Mouse (Mus musculus): Measurements from ENCODE around the gene Hoxd10. TPM values are rescaled to one million over a fixed set of nuclear protein-coding genes. Genes with fewer than 3 reads are reported as not detected.

The Hoxd10 gene
- polyA plus RNA-seq, 1 experiment from 2014 or later, result not detected

DNA sequence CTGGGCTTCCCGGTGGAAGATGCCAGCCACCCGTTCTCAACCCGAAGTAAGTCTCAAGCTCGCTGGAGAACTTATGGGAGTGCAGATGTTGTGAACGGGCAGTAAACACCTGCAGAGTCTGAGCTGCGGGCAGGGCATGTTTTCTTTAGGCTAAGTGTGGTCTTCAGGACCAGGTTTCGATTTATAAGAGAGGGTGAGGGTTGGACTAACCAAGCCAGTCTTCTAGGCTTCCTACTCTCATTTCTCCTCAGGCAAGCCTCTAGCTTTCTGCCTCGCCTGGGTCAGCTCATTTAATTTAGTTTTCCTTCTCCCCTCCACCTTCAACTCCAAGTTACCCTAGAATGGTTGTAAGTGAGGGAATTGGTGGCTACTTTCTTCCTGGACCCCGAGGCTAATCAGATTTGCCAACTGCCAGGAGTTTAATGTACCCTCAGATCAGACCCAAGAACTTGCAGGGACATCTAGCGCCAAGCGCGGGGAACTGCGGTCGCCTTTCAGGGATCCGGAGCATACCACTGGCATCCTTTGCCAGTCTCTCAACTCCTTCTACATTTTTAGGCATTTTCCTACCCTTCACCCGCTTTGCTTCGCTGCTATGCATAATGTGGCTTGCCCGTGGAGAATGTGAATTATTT lies 28.3 kb upstream of the Hoxd10 start:
- 4% methylated on average over 18 of the region's 18 CpGs for WGBS
- Histone ChIP-seq H3K9me3 (ENCODE audit: control insufficient read depth, low read length) (no peaks in the 10 kb centered on the region), H3K36me3 (ENCODE audit: control insufficient read depth, insufficient read depth) (no peaks in the 10 kb centered on the region), H3K27ac (ENCODE audit: low read length) (no peak overlapping the region), H3K4me2 (ENCODE audit: low read length) (no peak overlapping the region), H3K27me3 (replicated peaks; ENCODE audit: control insufficient read depth, insufficient read depth, low read length) (peaks cover 77% of the 10 kb centered on the region), H3K4me3 (replicated peaks; ENCODE audit: low read length) (no peak overlapping the region), H3K4me1 (replicated peaks; ENCODE audit: control insufficient read depth, insufficient read depth, low read length) (peaks cover 9% of the 10 kb centered on the region), H3K9ac (replicated peaks; ENCODE audit: low read depth, low read length) (no peak overlapping the region)
- peak; percentile 50; the same call in 1 of the 2 replicates for ATAC-seq

DNA sequence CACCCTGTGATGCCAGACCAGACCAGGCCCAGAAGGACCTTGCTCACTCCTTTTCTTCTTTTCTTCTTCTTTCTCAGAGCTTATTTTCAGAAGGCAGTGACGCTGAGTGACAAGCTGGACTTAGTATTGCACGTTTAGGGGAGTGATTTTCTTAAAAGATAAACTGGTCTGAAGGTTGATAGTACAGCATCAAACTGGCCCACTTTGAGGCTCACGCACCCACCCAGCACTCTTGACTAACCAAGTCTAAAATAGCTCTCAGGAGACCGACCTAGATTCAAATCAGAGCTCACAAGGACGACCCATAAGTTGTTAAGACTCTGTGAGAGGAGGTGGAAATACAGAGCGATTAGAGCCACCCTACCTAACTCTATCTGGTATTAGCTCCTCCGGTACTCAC lies 25.3 kb upstream of the Hoxd10 start:
- Histone ChIP-seq H3K9me3 (ENCODE audit: control insufficient read depth, low read length) (no peaks in the 10 kb centered on the region), H3K4me2 (ENCODE audit: low read length) (no peak overlapping the region), H3K9ac (replicated peaks; ENCODE audit: low read depth, low read length) (no peak overlapping the region), H3K4me1 (replicated peaks; ENCODE audit: control insufficient read depth, insufficient read depth, low read length) (peaks cover 12% of the 10 kb centered on the region), H3K27ac (ENCODE audit: low read length) (no peak overlapping the region), H3K4me3 (replicated peaks; ENCODE audit: low read length) (no peak overlapping the region), H3K36me3 (ENCODE audit: control insufficient read depth, insufficient read depth) (no peaks in the 10 kb centered on the region), H3K27me3 (replicated peaks; ENCODE audit: control insufficient read depth, insufficient read depth, low read length) (peaks cover 88% of the 10 kb centered on the region)
- WGBS, result 5% methylated on average over 7 of the region's 7 CpGs
- no peak for ATAC-seq

DNA sequence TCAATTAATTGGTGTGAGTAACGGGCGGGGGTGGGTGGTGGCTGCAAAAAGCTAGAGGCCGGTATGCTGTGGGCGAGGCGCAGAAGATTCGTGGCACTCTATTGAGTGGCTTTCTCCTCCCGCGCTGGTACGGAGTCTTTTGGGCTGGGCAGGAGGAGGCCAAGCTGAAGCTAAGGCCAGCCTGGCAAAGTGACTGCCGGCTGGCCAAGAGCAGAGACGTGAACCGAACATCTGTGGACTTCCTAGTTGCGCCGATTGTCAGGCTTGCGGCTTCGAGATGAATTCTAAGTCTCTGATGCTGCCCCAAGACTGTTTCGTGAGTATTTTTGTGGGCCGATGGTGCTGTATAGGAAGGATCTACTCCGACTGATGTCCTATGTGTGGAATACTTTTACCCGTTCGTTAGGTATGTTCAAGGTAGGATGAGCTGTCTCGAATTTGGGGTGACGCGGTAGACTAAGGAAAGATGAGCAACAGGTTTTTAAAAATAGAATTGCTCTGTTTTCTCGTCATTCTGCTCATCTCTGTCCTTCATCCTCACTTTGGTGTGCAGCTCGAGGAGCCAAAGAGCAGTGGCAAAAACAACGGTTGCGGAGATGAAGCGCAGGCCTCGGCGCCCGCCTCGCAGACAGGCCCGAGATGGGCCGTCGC lies 24.4 kb upstream of the Hoxd10 start:
- under 1% methylated on average over 36 of the region's 36 CpGs for WGBS
- no peaks in the 10 kb centered on the region for H3K9me3 ChIP-seq (ENCODE audit: control insufficient read depth, low read length)
- no peak for ATAC-seq

DNA sequence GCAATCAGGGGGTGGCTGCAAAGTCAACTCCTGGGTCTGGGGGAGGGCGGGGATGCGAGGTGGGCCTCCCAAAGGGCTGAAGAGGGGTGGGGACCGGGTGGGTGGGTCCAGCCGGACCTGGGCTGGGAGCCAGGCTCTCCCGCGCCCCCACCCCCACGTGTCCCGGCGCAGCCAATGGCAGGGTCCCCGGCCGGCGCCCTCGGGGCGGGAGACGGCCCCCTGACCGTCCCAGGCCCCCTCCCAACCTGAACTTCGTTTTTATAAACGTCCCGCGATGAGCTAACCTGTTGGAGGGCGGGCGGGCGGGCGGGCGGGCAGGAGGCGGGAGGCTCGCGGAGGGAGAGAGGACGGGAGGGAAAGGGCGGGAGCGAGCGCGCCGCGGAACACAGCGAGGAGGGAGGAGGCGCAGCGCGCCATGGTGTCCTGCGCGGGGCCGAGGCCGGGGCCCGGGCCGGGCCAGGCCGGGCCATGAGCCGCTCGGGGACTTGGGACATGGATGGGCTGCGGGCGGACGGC lies 23.8 kb upstream of the Hoxd10 start, which contains the start of gene Hoxd13:
Gene Hoxd13, plus strand, starts transcription at position 469 of the 516 bp plus-strand sequence.
- 0% methylated on average over 19 of the region's 51 CpGs for WGBS
- H3K9ac ChIP-seq (replicated peaks; ENCODE audit: low read depth, low read length), result no peak within 1 kb of the TSS
- no peaks in the 10 kb centered on the region for H3K36me3 ChIP-seq (ENCODE audit: control insufficient read depth, insufficient read depth)
- no peaks in the 10 kb centered on the region for H3K9me3 ChIP-seq (ENCODE audit: control insufficient read depth, low read length)
- H3K4me2 ChIP-seq (ENCODE audit: low read length), result peak within 1 kb of the TSS; percentile 45
- no peak within 1 kb of the TSS for H3K27ac ChIP-seq (ENCODE audit: low read length)
- H3K4me3 ChIP-seq (replicated peaks; ENCODE audit: low read length), result peak within 1 kb of the TSS; percentile 19
- H3K27me3 ChIP-seq (replicated peaks; ENCODE audit: control insufficient read depth, insufficient read depth, low read length), result peaks cover 90% of the 10 kb centered on the region
- peak; percentile 57; the same call in 1 of the 2 replicates for ATAC-seq
- peaks cover 16% of the 10 kb centered on the region for H3K4me1 ChIP-seq (replicated peaks; ENCODE audit: control insufficient read depth, insufficient read depth, low read length)

More for the DNA sequence above, 24.4 kb upstream of the Hoxd10 start:
- Histone ChIP-seq H3K27ac (ENCODE audit: low read length) (no peak overlapping the region), H3K9ac (replicated peaks; ENCODE audit: low read depth, low read length) (no peak overlapping the region), H3K4me1 (replicated peaks; ENCODE audit: control insufficient read depth, insufficient read depth, low read length) (peaks cover 12% of the 10 kb centered on the region), H3K4me3 (replicated peaks; ENCODE audit: low read length) (no peak overlapping the region), H3K4me2 (ENCODE audit: low read length) (no peak overlapping the region), H3K27me3 (replicated peaks; ENCODE audit: control insufficient read depth, insufficient read depth, low read length) (peaks cover 89% of the 10 kb centered on the region), H3K36me3 (ENCODE audit: control insufficient read depth, insufficient read depth) (no peaks in the 10 kb centered on the region)

DNA sequence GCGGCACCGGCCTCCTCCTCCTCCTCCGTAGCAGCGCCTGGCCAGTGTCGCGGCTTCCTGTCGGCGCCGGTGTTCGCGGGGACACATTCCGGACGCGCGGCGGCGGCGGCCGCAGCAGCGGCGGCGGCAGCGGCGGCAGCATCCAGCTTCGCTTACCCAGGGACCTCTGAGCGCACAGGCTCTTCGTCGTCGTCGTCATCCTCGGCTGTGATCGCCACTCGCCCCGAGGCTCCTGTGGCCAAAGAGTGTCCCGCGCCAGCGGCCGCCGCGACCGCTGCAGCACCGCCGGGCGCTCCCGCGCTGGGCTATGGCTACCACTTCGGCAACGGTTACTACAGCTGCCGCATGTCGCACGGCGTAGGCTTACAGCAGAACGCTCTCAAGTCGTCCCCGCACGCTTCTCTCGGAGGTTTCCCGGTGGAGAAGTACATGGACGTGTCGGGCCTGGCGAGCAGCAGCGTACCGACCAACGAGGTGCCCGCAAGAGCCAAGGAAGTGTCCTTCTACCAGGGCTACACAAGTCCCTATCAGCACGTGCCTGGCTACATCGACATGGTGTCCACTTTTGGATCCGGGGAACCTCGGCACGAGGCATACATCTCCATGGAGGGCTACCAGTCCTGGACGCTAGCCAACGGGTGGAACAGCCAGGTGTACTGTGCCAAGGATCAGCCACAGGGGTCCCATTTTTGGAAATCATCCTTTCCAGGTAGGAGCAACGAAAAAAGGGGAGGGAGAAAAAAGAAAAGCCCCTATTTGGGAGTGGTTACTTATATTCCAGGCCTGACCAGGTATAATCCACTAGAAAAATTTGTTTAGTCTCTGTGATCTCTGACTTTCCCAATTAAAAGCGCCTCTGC lies 23.1 kb upstream of the Hoxd10 start:
- ATAC-seq, result peak; percentile 51; the same call in 1 of the 2 replicates

DNA sequence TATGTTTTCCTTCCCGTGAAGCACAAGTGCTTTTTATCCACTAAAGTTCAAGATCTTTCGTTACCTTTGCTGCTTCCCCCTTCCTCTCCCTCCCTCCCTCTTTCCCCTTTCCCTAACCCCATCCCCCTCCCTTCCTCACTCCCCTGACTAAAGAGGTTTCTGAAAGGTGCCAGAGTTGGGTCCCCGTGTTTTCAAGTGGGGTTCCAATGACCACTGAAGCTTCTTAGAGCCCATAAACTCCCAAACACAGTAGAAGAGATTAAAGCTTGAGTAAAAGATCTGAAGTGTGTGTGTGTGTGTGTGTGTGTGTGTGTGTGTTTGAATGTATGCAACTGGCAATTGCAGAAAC lies 22.5 kb upstream of the Hoxd10 start:
- WGBS, result 0% methylated on average over 3 of the region's 3 CpGs
- no peak overlapping the region for H3K27ac ChIP-seq (ENCODE audit: low read length)
- no peak overlapping the region for H3K9ac ChIP-seq (replicated peaks; ENCODE audit: low read depth, low read length)
- no peak overlapping the region for H3K4me3 ChIP-seq (replicated peaks; ENCODE audit: low read length)
- H3K36me3 ChIP-seq (ENCODE audit: control insufficient read depth, insufficient read depth), result no peaks in the 10 kb centered on the region
- no peak for ATAC-seq
- peaks cover 17% of the 10 kb centered on the region for H3K4me1 ChIP-seq (replicated peaks; ENCODE audit: control insufficient read depth, insufficient read depth, low read length)
- no peak overlapping the region for H3K4me2 ChIP-seq (ENCODE audit: low read length)
- H3K9me3 ChIP-seq (ENCODE audit: control insufficient read depth, low read length), result no peaks in the 10 kb centered on the region
- H3K27me3 ChIP-seq (replicated peaks; ENCODE audit: control insufficient read depth, insufficient read depth, low read length), result peaks cover 91% of the 10 kb centered on the region

More for the DNA sequence above, 23.1 kb upstream of the Hoxd10 start:
- WGBS, result under 1% methylated on average over 59 of the region's 74 CpGs
- Histone ChIP-seq H3K27ac (ENCODE audit: low read length) (no peak overlapping the region), H3K36me3 (ENCODE audit: control insufficient read depth, insufficient read depth) (no peaks in the 10 kb centered on the region), H3K9ac (replicated peaks; ENCODE audit: low read depth, low read length) (no peak overlapping the region), H3K4me3 (replicated peaks; ENCODE audit: low read length) (peak overlapping the region; percentile 19), H3K27me3 (replicated peaks; ENCODE audit: control insufficient read depth, insufficient read depth, low read length) (peaks cover 91% of the 10 kb centered on the region), H3K4me1 (replicated peaks; ENCODE audit: control insufficient read depth, insufficient read depth, low read length) (peaks cover 17% of the 10 kb centered on the region), H3K9me3 (ENCODE audit: control insufficient read depth, low read length) (no peaks in the 10 kb centered on the region), H3K4me2 (ENCODE audit: low read length) (peak overlapping the region; percentile 45)

DNA sequence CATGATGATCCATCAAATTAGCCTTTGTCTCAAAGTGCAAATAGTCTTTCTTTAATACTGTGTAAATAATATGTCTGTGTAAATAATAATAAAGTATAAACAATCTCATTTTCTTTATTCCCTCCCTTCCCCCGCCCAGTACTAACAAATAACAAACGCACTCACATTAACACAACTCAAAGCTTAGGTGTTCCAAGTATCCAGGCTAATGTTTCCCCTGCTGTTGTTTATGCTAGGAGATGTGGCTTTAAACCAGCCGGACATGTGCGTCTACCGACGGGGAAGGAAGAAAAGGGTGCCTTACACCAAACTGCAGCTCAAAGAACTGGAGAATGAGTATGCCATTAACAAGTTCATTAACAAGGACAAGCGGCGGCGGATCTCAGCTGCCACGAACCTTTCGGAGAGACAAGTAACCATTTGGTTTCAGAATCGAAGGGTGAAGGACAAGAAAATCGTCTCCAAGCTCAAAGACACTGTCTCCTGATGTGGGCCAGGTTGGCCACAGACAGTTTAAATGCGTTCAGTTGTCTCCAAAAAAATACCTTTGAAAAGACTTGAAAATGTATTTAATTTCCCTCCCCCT lies 22.0 kb upstream of the Hoxd10 start:
- no peak overlapping the region for H3K4me2 ChIP-seq (ENCODE audit: low read length)
- no peak overlapping the region for H3K9ac ChIP-seq (replicated peaks; ENCODE audit: low read depth, low read length)
- H3K36me3 ChIP-seq (ENCODE audit: control insufficient read depth, insufficient read depth), result no peaks in the 10 kb centered on the region
- H3K27ac ChIP-seq (ENCODE audit: low read length), result no peak overlapping the region
- no peak overlapping the region for H3K4me3 ChIP-seq (replicated peaks; ENCODE audit: low read length)
- no peaks in the 10 kb centered on the region for H3K9me3 ChIP-seq (ENCODE audit: control insufficient read depth, low read length)
- no peak for ATAC-seq
- WGBS, result 3% methylated on average over 14 of the region's 14 CpGs
- H3K4me1 ChIP-seq (replicated peaks; ENCODE audit: control insufficient read depth, insufficient read depth, low read length), result peaks cover 17% of the 10 kb centered on the region
- peaks cover 91% of the 10 kb centered on the region for H3K27me3 ChIP-seq (replicated peaks; ENCODE audit: control insufficient read depth, insufficient read depth, low read length)

DNA sequence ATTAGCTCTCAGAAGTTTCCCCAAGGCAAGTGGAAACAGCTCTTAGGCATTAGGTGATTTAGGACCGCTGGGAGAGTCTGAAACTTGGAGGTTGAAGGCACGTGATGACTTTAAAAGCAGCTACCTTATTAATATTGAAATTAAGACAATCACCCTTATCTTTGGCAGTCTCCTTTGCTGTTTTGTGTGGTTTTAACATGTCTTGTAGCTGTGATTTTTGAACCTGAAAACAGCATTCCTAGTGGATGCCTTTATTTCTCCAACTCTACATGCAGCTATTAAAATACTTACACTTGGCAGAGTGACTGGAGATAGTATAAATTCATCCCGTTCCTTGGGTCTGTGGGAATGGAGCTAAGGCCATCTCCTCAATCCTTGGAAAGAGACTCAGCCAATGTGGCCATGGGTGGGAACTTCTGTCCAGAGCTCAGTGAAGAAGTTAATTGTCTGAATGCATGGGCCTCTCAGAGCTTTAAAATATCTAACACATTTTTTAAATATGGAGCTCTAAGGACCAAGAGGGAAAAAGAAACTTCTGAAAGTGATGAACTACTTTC lies 21.0 kb upstream of the Hoxd10 start:
- H3K4me2 ChIP-seq (ENCODE audit: low read length), result no peak overlapping the region
- peaks cover 93% of the 10 kb centered on the region for H3K27me3 ChIP-seq (replicated peaks; ENCODE audit: control insufficient read depth, insufficient read depth, low read length)
- no peaks in the 10 kb centered on the region for H3K9me3 ChIP-seq (ENCODE audit: control insufficient read depth, low read length)
- no peak for ATAC-seq
- H3K36me3 ChIP-seq (ENCODE audit: control insufficient read depth, insufficient read depth), result no peaks in the 10 kb centered on the region
- 3% methylated on average over 3 of the region's 3 CpGs for WGBS
- H3K27ac ChIP-seq (ENCODE audit: low read length), result no peak overlapping the region
- H3K9ac ChIP-seq (replicated peaks; ENCODE audit: low read depth, low read length), result no peak overlapping the region
- H3K4me1 ChIP-seq (replicated peaks; ENCODE audit: control insufficient read depth, insufficient read depth, low read length), result peaks cover 17% of the 10 kb centered on the region
- H3K4me3 ChIP-seq (replicated peaks; ENCODE audit: low read length), result no peak overlapping the region
